Mouse (Mus musculus) bone marrow, adult 2 months (tissue): Measurements from ENCODE around the gene Prim2.

Experiments
- CTCF ChIP-seq: fragments of 200-500 bp; IDR thresholded peaks from 2 replicates; pipeline ENCODE4 v1.5.1; 2011; ENCODE audit warnings: low read length, control low read depth; ENCODE audit not compliant: control insufficient read depth, insufficient read depth
- POLR2A ChIP-seq: fragments of 200-500 bp; IDR thresholded peaks from 2 replicates; pipeline ENCODE4 v1.6.1; 2011; ENCODE audit warnings: low read depth, mild to moderate bottlenecking, control low read depth, low read length, borderline replicate concordance; ENCODE audit not compliant: control insufficient read depth

GRCm38 (mm10) chr1:33563611-33564010 is 106.0 kb downstream of the Prim2 start:
- TF ChIP-seq POLR2A (no peak), CTCF (no peak)
